Mouse (Mus musculus): ENCODE measurements around the gene Tcf23. TPM values are rescaled to one million over a fixed set of nuclear protein-coding genes. Genes with fewer than 3 reads are reported as not detected.
"Not testable (repeated sequence)": the region's sequence is repeated elsewhere in the genome, so short reads cannot be mapped to it uniquely, and the experiment has no call there.

Tcf23 gene
- total and polyA plus RNA-seq, 3 experiments: not detected

DNA sequence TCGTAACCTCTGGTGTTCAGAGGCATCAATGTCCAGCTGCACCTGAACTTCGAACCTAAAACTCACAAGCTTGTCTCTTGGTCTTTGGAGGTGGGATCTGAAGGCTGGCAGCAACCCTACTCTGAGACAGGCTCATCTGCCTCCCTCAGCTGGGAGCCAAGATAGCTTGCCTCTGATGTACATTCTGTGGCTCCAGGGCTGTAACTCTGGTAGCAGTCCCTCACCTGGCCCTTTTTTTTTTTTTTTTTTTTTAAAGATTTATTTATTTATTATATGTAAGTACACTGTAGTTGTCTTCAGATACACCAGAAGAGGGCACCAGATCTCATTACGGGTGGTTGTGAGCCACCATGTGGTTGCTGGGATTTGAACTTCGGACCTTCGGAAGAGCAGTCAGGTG lies 53.3 kb downstream of the Tcf23 start:
- in situ Hi-C loops (cut with MboI; ENCODE audit: low pct_ligation_motif_present, low pct_unique_long_range_greater_than_20kb, low sequenced_read_pairs); dilution Hi-C loops (cut with MboI; ENCODE audit: extremely low pct_ligation_motif_present, extremely low pct_unique_long_range_greater_than_20kb, low sequenced_read_pairs): not testable (repeated sequence)

DNA sequence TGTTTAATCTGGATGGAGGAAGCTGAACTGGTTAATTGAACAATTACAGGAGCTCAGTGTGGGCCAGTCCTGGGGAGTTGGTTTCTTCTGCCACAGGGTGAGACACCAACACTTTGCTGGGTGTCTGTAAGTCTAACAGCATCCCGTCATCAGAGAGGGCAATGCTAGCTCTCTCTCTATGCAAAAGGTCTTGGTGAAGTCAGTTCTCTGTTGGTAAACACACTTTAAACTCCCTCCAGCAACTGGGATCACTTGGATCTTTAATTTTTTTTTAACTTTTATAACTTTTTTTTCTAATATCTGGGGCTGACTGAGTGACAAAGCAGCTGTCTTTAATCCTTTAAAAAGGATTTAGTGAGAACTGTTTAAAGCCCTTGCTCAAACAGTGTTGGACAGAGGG lies 54.2 kb downstream of the Tcf23 start:
- H3K4me1 ChIP-seq (ENCODE audit: control insufficient read depth in 1 of 2, insufficient read depth in 2 of 2): 0 out of 4 replicates have a peak, but pooled peaks cover 0 to 2% of the 10 kb centered on the region in 2 experiments
- H3K27ac ChIP-seq (ENCODE audit: insufficient read depth, low read depth): no peak overlapping the region
- TF ChIP-seq MYC (IDR thresholded peaks at IDR 0.05; ENCODE audit: low read depth, low read length): no peak
- TF ChIP-seq GABPA (IDR thresholded peaks at IDR 0.05; ENCODE audit: insufficient replicate concordance, low read depth, low read length): no peak
- no peak for TF ChIP-seq PAX5 (IDR thresholded peaks at IDR 0.05; ENCODE audit: low read length)
- no peak for TF ChIP-seq ZC3H11A (IDR thresholded peaks at IDR 0.05; ENCODE audit: low read depth, low read length)
- no peak for TF ChIP-seq E2F4 (IDR thresholded peaks at IDR 0.05; ENCODE audit: insufficient replicate concordance, low read depth, low read length)
- no peak for TF ChIP-seq JUN (IDR thresholded peaks at IDR 0.05; ENCODE audit: insufficient read depth, low read depth, low read length)
- TF ChIP-seq ELF1 (IDR thresholded peaks at IDR 0.05; ENCODE audit: low read depth, low read length): no peak
- no peak for TF ChIP-seq JUND (conservative IDR thresholded peaks at IDR 0.05; ENCODE audit: low read depth, low read length)
- no peak for TF ChIP-seq BHLHE40 (IDR thresholded peaks at IDR 0.05; ENCODE audit: low read depth, low read length)
- no peak for TF ChIP-seq USF2 (conservative IDR thresholded peaks at IDR 0.05; ENCODE audit: low read depth, low read length)
- TF ChIP-seq CTCF (conservative IDR thresholded peaks at IDR 0.05 in 1 of 2, IDR thresholded peaks at IDR 0.05 in 1 of 2; ENCODE audit: low read depth in 2 of 2, low read length in 2 of 2): no peak
- no peak for TF ChIP-seq SIN3A (IDR thresholded peaks at IDR 0.05; ENCODE audit: low read length)
- no peak for TF ChIP-seq POLR2AphosphoS2 (IDR thresholded peaks at IDR 0.05; ENCODE audit: low read depth, low read length)
- TF ChIP-seq SMC3 (IDR thresholded peaks at IDR 0.05; ENCODE audit: low read depth, low read length): no peak
- TF ChIP-seq EP300 (IDR thresholded peaks at IDR 0.05; ENCODE audit: low read length): no peak
- TF ChIP-seq TCF12 (IDR thresholded peaks at IDR 0.05; ENCODE audit: low read depth, low read length): no peak
- TF ChIP-seq NRF1 (IDR thresholded peaks at IDR 0.05; ENCODE audit: low read depth, low read length): no peak
- no peak for TF ChIP-seq MAX (IDR thresholded peaks at IDR 0.05; ENCODE audit: low read length)
- TF ChIP-seq MAFK (IDR thresholded peaks at IDR 0.05; ENCODE audit: insufficient replicate concordance, low read length): no peak
- H3K79me2 ChIP-seq (replicated peaks; ENCODE audit: control insufficient read depth, extremely low read depth, insufficient read depth, poor library complexity, severe bottlenecking): no peaks in the 10 kb centered on the region
- in situ Hi-C loops (cut with MboI; ENCODE audit: low pct_ligation_motif_present, low pct_unique_long_range_greater_than_20kb, low sequenced_read_pairs) (no loop called here), dilution Hi-C loops (cut with MboI; ENCODE audit: extremely low pct_ligation_motif_present, extremely low pct_unique_long_range_greater_than_20kb, low sequenced_read_pairs) (no loop called here)
- H3K27me3 ChIP-seq (replicated peaks): no peaks in the 10 kb centered on the region
- H3K9me3 ChIP-seq (replicated peaks; ENCODE audit: low read length): no peaks in the 10 kb centered on the region
- no peak overlapping the region for H3K4me2 ChIP-seq (ENCODE audit: insufficient read depth, low read depth, poor library complexity, severe bottlenecking)
- H3K9ac ChIP-seq (ENCODE audit: insufficient read depth, low read depth): no peak overlapping the region
- DNase-seq (ENCODE audit: extremely low read depth): no peak
- H3K36me3 ChIP-seq (replicated peaks in 1 of 2; ENCODE audit: control insufficient read depth in 1 of 2, insufficient read depth in 1 of 2, low read length in 1 of 2): no peaks in the 10 kb centered on the region
- H3K4me3 ChIP-seq (replicated peaks in 1 of 3; ENCODE audit: low read depth in 2 of 3, low read length in 2 of 3, poor library complexity in 1 of 3): no peak overlapping the region

More for the DNA sequence above, 53.3 kb downstream of the Tcf23 start:
- H3K9me3 ChIP-seq (replicated peaks; ENCODE audit: low read length); H3K27me3 ChIP-seq (replicated peaks); DNase-seq (ENCODE audit: extremely low read depth); H3K79me2 ChIP-seq (replicated peaks; ENCODE audit: control insufficient read depth, extremely low read depth, insufficient read depth, poor library complexity, severe bottlenecking); H3K4me1 ChIP-seq (ENCODE audit: control insufficient read depth in 1 of 2, insufficient read depth in 2 of 2); H3K4me3 ChIP-seq (replicated peaks in 1 of 3; ENCODE audit: low read depth in 2 of 3, low read length in 2 of 3, poor library complexity in 1 of 3); H3K27ac ChIP-seq (ENCODE audit: insufficient read depth, low read depth); H3K36me3 ChIP-seq (replicated peaks in 1 of 2; ENCODE audit: control insufficient read depth in 1 of 2, insufficient read depth in 1 of 2, low read length in 1 of 2); H3K9ac ChIP-seq (ENCODE audit: insufficient read depth, low read depth); H3K4me2 ChIP-seq (ENCODE audit: insufficient read depth, low read depth, poor library complexity, severe bottlenecking): not testable (repeated sequence)
- TF ChIP-seq ZNF384 (IDR thresholded peaks at IDR 0.05; ENCODE audit: low read depth, low read length): peak; percentile 44; the same call in 1 of the 2 replicates
- peak in 1 of 2 experiments; percentile 10; a peak in 1 of 4 replicates for TF ChIP-seq CTCF (conservative IDR thresholded peaks at IDR 0.05 in 1 of 2, IDR thresholded peaks at IDR 0.05 in 1 of 2; ENCODE audit: low read depth in 2 of 2, low read length in 2 of 2)
